Mouse (Mus musculus): Measurements from ENCODE around the gene Gm17361. TPM values are rescaled to one million over a fixed set of nuclear protein-coding genes. Genes with fewer than 3 reads are reported as not detected.
"Not testable (repeated sequence)": the region's sequence is repeated elsewhere in the genome, so short reads cannot be mapped to it uniquely, and the experiment has no call there.

Gm17361 gene
- not detected in 2 replicates for polyA plus RNA-seq (2015; fragmentation: Nextera tagmentation; extraction: Ambion mirVana)

DNA sequence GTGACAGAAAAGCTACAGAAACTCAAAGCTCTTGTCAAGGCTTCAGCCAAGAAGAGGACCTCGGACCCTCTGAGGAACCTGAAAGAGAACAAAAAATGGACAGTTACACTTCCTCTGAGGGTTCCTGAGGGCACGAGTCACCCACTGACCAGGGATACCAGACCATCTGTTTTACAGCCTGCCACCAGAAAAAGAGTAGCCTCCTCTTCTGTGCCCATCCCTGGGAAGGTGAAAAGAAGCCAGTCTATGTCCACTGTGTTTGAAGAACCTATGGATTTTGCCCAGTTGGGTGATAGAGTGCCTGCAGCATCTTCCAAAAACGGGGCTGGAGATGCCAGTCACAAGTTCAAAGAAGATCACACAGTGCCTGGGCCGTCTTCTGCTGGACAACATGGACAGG is at the start of gene Gm17361:
Gene Gm17361 (plus strand): TSS at position 301 of the 400 bp plus-strand sequence.
- H3K27me3 ChIP-seq; H3K9ac ChIP-seq (replicated peaks); H3K4me3 ChIP-seq (replicated peaks); H3K9me3 ChIP-seq; H3K27ac ChIP-seq; H3K36me3 ChIP-seq; ATAC-seq; H3K4me2 ChIP-seq (replicated peaks); H3K4me1 ChIP-seq (replicated peaks): not testable (repeated sequence)
- no CpG with 5 or more reads among the region's 4 CpGs for WGBS
